Mouse (Mus musculus) c-Kit-positive CD71-negative TER-119-negative erythroid progenitor cells, embryonic 14.5 days (primary cell): ENCODE data around the gene Grm7.

ENCODE experiments used
- DNase-seq: peaks from one replicate; pipeline ENCODE4 v3.0.0-alpha.2; 2013; ENCODE audit warnings: low read depth

Grm7 gene

GRCm38 (mm10) chr6:111368111-111368510 lies 722.7 kb downstream of the Grm7 start:
- no peak for DNase-seq

GRCm38 (mm10) chr6:111368551-111368950 lies 723.2 kb downstream of the Grm7 start:
- DNase-seq: no peak

DNA sequence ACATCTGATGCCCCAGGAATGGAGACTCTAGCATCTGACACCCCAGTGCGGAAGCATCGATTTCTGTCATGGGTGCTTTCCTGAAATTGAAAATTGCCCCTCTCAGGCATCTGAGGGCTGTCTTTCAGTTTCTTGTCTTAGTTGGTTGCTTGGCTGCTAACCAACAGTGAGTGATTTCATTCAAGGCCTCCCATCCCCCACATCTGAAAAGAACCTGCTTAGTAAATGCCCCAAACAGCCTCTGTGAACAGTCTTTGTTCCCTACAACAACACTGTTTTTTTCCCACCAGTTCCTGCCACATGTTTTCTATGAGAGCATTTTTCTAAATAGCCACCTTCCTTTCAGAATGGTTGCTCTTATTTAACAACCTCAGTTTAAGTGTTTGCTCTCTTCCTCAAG lies 723.6 kb downstream of the Grm7 start:
- no peak for DNase-seq

DNA sequence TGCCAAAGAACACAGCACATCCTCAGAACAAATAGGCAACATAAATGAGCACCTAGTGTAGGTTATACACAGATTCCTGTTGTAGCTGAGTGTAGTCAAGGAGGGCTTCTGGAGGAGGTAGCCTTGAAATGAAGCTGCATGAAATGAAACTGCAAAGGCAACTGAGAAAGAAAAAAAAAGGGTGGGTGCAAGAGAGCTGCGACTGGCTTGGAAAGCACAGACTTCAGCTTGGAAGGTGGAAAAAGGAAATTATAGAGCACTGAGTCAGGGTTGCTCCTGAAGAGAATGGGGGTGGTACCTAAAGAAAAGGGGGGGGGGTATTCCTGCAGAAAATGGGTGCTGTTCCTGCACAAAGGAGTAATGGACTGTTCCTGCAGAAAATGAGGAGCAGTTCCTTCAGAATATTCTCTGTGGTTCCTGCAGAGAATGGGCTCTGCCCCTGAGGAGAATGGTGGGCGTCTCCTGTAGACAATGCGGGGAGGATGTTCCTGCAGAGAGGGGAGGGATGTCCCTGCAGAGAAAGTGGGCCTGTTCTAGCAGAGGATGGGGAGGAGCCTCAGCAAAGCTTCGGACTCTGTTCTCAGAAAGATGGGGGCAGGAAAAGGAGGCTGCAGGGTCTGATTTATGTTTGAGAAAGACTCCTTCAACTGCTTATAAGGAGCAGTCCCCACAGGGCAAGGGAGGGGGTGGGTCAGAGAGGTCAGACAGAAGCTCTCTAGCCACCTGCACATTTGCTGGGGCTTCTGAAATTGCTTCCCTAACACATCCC lies 726.4 kb downstream of the Grm7 start:
- no peak for DNase-seq

DNA sequence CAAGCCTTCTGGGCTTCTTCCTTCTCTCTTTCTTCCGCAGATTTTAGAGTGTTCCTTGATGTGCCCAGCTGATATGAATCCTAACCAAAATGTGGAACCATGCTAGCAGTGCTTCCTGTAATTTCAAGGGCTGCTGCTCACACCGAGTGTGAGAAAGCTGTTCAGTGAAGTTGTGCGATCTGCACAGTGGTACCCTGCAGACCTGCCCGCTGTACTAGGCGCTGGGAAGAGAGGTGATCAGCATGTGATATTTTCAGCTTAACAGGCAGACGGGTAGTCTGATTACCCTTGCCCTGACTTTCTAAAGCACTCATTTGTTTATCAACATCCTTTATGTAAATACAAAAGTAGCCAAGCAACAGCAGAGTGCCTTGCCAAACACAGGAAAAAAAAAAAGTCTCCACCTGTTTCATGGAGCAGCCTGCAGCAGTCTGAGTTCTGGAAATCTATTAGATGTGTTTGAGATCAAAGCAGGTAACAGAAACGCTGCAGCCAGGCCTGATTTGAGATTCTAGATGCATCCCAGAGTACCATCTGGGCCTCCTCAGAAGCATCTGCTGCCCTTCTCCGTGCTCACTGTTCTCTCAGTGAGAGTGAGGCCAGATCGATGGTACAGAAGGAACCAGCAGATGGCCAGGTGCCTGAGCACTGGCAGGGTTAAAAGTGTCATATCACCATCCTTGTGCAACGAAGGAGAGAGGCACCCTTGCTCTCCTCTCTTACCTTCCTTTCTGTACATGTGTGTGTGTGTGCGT lies 727.4 kb downstream of the Grm7 start:
- DNase-seq: no peak

DNA sequence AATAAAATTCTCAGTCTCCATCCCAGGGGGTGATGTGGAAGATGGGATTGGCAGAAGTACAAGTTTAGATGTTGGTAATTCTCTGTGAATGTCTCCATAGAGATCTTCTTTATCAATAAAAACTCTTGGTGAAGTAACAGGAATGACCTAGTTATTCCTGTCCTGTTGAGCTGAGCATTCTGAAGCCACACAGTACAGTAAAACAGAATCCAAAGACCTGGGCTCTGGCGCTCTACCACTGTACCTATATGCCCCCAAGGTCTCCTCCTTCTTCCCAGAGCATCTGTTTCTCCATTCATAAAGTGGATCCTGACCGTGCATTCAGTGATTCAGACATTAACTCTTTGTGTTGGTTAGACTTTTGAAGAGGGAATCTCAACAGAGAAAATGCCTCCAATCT lies 735.3 kb downstream of the Grm7 start:
- DNase-seq: no peak

DNA sequence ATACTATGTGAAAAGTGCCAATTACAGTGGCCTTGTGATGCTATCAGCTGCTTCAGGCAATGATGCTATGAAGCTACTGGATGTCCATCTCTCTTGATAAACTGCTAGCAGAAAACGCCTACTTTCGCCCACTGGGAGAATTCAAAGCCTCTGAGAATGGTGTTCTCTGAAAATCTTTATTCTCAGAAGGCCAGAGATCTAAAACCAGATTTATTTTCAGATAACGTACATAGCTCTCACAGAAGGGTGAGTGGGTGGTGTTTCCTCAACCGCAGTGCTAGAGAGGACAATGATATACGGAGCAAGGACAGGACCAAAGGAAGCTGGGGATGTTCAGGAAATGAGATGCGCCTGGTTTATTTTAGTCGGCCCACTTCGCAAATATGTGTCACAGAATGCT lies 763.4 kb downstream of the Grm7 start:
- no peak for DNase-seq

- DNase-seq: no peak
These were observed 779.4 kb downstream of the Grm7 start for GRCm38 (mm10) chr6:111424737-111425136.

- DNase-seq: no peak
These were observed 800.8 kb downstream of the Grm7 start for GRCm38 (mm10) chr6:111446228-111446627.

GRCm38 (mm10) chr6:111447851-111448250 lies 802.5 kb downstream of the Grm7 start:
- no peak for DNase-seq

DNA sequence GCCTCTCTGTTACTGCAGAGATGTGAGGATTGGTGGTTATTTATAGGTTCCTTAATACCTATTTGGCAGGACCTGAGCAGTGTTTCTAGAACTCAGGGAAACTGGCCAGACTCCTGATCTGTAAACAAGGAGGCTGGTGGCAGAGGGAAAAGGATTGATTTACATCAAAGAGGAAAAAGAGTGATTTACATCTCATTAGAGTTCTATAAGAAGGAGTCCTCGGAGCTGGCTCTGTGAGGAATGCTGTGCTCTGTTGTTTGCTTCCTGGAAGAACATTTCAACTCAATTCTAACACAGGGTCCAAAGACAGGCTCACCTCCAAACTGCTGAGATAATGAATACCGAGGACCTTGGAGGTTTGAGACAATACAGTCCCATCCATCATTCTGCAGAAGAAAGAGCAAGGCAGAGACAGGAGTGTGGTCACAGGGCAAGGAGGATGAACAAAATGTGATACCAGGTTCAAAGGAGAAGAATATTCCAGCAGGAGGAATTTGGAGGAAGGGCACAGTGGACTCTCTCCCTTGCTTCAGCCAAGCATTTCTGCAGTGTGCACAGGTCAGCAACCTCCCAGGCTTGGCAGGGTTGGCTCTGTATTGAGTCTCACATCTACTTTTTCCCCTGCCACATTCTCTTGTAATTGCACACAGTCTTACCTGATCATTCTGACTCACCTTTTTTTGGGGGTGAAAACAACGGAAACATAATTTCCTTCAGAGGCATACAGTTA lies 803.8 kb downstream of the Grm7 start:
- DNase-seq: no peak

DNA sequence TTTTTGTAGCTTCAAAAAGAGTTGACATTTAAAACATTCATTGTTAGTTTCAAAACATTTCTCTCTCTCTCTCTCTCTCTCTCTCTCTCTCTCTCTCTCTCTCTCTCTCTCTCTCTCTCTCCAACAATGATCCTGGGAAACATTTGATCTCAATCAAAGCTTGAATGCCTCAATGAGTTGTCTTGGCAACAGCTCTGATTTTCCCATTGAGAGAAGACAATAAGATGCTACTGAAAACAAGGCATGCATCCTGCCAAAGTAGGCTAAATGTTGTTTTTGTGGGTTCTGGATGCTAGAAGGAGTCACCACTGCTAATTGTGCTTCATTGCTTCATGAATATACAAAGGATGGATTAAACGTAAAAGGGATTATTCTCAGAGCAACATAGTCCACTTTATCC lies 836.5 kb downstream of the Grm7 start:
- DNase-seq: no peak

- DNase-seq: no peak
These were observed 840.7 kb downstream of the Grm7 start for GRCm38 (mm10) chr6:111486081-111486480.

DNA sequence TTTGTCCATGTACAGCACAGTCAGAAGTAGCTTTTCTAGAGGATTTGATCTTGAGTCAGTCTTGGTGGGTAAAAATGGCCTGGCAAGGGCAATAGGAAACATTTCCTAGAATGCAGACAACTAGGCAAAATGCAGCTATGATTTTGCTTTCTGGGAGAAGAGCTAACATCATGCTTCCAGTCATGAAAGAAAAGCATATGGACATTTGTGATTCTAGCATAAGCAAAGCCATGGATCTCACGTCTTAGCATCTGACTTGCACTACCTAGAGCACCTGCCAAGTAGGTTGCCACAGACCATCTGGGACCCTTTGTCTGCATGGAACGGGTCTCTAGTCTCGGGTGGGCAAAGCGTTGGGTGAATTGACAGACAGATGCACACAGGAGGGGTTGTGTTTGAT lies 842.2 kb downstream of the Grm7 start:
- DNase-seq: no peak

- DNase-seq: no peak
These were observed 846.8 kb downstream of the Grm7 start for GRCm38 (mm10) chr6:111492166-111492565.

DNA sequence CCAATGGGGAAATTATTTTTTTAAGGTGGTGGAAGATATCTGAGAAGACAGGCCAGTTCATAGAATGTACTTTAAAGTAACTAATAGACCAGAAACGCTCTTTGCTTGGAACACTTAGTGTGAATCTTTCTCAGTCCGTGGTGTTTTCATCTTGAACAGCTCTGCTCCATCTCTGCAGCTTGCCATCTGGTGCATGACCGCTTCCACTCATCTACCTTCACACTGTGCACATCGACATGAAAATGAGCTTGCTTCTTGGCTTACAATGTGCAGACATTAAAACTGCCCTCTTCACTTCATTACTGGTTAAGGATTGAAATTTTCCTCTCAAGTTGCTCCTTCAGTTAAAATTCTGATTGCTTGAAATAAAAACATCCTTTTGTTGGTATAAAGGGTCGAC lies 854.2 kb downstream of the Grm7 start:
- DNase-seq: no peak

DNA sequence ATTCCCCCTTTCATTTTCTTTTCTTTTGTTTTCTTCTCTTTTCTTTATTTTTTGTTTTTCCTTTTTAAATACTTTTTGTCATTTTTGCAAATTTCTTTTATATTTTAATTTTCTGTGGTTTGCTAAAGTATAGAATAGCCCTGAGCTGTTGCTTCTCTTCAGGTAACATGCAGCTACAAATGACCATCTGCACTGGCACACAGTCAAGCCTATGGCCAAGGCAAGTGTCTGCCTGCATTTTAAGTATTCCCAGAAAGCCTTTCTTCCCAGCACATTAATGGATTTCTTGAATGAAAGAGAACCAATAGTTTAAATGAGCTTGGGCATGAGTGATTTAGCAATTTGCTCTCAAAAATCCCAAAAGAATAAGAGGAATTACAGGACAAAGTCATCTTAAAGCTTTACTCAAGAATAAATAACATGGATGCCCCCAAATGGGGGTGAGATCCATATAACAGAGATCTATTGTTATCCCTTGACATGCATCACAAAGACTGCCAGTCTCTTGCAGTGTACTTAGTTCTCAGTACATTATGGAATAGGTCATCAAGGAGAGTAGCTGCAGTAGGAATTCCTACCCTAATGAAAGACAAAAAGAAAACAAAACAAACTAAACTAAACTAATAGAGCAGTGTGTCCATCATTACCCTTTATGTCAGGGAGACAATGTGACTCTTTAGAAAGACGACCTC lies 865.5 kb downstream of the Grm7 start:
- no peak for DNase-seq

DNA sequence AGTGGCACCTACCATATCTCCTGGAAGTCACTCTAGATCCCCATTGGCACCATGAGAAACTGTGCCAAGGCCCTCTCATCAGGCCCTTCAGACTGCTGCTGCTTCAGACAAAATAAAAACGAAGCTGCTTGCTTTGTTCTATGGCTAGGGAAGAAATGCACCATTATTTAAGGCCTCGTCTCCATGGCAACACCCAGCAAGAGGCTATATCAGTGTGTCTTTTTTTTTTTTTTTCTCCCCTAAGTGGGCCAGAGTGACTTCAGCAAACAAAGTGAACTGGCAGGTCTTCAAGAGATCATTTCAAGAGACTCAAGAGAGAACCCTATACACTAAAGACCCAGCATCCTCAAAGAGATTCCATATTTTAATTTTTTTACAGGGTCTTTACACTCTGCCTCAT lies 867.0 kb downstream of the Grm7 start:
- DNase-seq: no peak

DNA sequence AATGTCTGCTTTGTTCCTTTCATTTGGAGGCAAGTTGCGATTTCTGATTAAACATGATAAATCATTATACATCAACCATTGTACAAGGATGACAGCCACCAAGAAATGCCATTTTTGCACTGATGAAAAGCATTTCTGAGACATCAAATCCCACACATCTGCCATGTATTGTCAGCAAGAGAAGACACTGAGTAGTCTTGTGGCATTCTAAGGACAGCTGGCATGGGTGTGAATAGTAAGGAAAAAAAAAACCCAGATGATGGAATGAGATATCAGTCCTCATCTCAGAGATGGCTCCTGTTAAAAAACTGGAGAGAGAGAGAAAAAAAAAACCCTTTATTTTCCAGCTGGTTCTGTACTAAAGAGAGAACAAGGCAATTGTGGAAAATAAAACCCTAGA lies 875.8 kb downstream of the Grm7 start:
- DNase-seq: no peak

DNA sequence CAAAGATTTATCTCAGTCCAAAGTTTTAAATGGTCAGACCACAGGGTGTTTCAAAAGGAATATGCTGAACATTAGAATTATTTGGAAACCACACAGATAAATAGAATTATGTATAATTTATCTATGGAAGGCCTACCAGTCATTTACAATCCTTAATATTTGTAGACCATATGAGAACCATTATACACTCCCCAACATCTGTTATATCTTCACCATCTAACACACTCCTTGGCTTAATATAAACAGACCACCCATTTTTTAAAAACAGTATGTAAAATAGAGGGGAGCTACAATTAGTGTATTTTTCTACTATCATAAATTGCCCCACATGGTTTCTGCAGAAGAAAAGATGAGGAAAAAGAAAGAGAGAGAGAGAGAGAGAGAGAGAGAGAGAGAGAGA lies 876.7 kb downstream of the Grm7 start:
- no peak for DNase-seq

GRCm38 (mm10) chr6:111529985-111530384 lies 884.6 kb downstream of the Grm7 start:
- no peak for DNase-seq

DNA sequence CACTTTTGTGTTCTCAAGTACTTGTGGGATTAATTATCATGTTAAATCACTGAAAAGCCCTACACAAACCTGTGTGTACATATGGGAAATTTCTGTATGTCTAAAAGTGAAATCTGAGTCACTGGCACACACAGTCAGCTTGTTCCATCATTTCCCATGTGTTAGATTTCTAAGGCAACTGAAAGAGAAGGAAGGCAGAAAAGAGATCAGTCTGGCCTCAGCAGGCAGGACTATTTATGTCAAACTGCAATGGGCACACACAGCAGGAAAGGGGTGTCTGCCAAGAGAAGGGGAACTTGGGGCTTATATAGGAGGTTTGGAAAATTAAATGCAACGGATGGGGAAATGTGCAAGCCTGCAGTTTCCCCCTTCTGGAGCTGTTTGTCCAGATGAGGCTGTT lies 913.2 kb downstream of the Grm7 start:
- DNase-seq: no peak
